Mouse (Mus musculus) C2C12 (cell line): Measurements from ENCODE around the gene Tnfrsf13b. TPM values are rescaled to one million over a fixed set of nuclear protein-coding genes. Genes with fewer than 3 reads are reported as not detected.

Experiments used
- H3K27me3 ChIP-seq: one replicate; pipeline ENCODE4 v1.6.1; 2011; ENCODE audit not compliant: control insufficient read depth, insufficient read depth, insufficient read length
- H3K36me3 ChIP-seq: one replicate; pipeline ENCODE4 v1.6.1; 2011; ENCODE audit not compliant: control insufficient read depth, insufficient read depth
- H3K4me3 ChIP-seq: one replicate; pipeline ENCODE4 v1.5.1; 2011; ENCODE audit warnings: mild to moderate bottlenecking, control low read depth; ENCODE audit not compliant: poor library complexity, insufficient read depth, severe bottlenecking
- H3K79me2 ChIP-seq: one replicate; pipeline ENCODE4 v1.6.1; 2011; ENCODE audit not compliant: control insufficient read depth, insufficient read depth
- H3K79me3 ChIP-seq: one replicate; pipeline ENCODE4 v1.6.1; 2011; ENCODE audit warnings: low read depth, control low read depth
- H3ac ChIP-seq: one replicate; pipeline ENCODE3; 2011; ENCODE audit warnings: low read depth; ENCODE audit not compliant: control insufficient read depth, insufficient read length
- CEBPB ChIP-seq: IDR thresholded peaks from one replicate; pipeline ENCODE4 v1.6.1; 2011; ENCODE audit warnings: low read depth, mild to moderate bottlenecking, control low read depth, moderate library complexity
- CTCF ChIP-seq: IDR thresholded peaks from one replicate; pipeline ENCODE4 v1.5.1; 2011; ENCODE audit not compliant: control insufficient read depth, insufficient read depth, insufficient read length
- FOSL1 ChIP-seq: IDR thresholded peaks from one replicate; pipeline ENCODE4 v1.8.0; 2011; ENCODE audit warnings: mild to moderate bottlenecking, low read length; ENCODE audit not compliant: poor library complexity, insufficient read depth, severe bottlenecking
- MAX ChIP-seq: IDR thresholded peaks from one replicate; pipeline ENCODE4 v1.6.1; 2011; ENCODE audit warnings: mild to moderate bottlenecking, control low read depth
- MYOD1 ChIP-seq: IDR thresholded peaks from one replicate; pipeline ENCODE4 v1.6.1; 2011; ENCODE audit warnings: low read depth; ENCODE audit not compliant: control insufficient read depth, insufficient read length
- MYOG ChIP-seq: IDR thresholded peaks from one replicate; pipeline ENCODE4 v1.6.1; 2011; ENCODE audit not compliant: control insufficient read depth, insufficient read length; ENCODE audit errors: extremely low read depth
- USF1 ChIP-seq: IDR thresholded peaks from one replicate; pipeline ENCODE4 v1.6.1; 2011; ENCODE audit warnings: low read depth, mild to moderate bottlenecking, control low read depth, moderate library complexity
- polyA plus RNA-seq: library from polyadenylated mRNA; unstranded; fragments of >200 nt; fragmentation: generic; extraction: Trizol; gene quantifications from one replicate; pipeline ENCODE4 v1.2.1, GENCODE M21; 2012; ENCODE audit warnings: missing spikeins

The Tnfrsf13b gene
- polyA plus RNA-seq, 1 experiment, result not detected

GRCm38 (mm10) chr11:61111472-61111871 is 15.1 kb upstream of the Tnfrsf13b start:
- Histone ChIP-seq H3K4me3 (no peak overlapping the region), H3K79me3 (no peaks in the 10 kb centered on the region), H3K27me3 (peaks cover 12% of the 10 kb centered on the region), H3ac (no peak overlapping the region), H3K36me3 (no peaks in the 10 kb centered on the region), H3K79me2 (no peaks in the 10 kb centered on the region)
- TF ChIP-seq USF1 (no peak), MAX (no peak), CTCF (no peak), MYOD1 (no peak), FOSL1 (no peak), MYOG (no peak), CEBPB (no peak)

GRCm38 (mm10) chr11:61112323-61112995 is 14.1 kb upstream of the Tnfrsf13b start:
- Histone ChIP-seq H3K27me3 (peaks cover 12% of the 10 kb centered on the region), H3K36me3 (no peaks in the 10 kb centered on the region), H3K79me3 (no peaks in the 10 kb centered on the region), H3K4me3 (no peak overlapping the region), H3K79me2 (no peaks in the 10 kb centered on the region), H3ac (no peak overlapping the region)
- TF ChIP-seq FOSL1 (no peak), MAX (no peak), CTCF (no peak), MYOG (no peak), CEBPB (no peak), MYOD1 (no peak), USF1 (no peak)

DNA sequence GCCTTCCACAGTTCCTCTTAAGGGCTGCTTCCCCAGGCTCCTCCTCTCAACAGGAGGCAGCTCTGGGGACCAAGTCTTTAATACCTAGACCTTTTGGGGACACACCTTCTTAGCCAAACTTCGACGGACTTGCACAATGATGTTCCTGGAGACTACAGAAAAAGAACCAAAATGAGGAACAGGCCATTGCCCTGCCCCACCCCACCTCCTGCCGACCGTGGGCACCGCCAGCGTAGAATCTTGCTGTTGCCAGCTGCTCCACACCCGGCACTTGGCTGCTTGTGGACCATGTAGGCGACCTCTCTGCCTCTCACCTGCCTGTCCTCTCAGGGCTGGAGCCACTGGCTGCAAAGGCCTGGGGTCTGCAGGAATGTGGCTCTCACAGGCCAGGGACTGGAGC is 10.3 kb upstream of the Tnfrsf13b start:
- H3K36me3 ChIP-seq, result no peaks in the 10 kb centered on the region
- H3K27me3 ChIP-seq, result no peaks in the 10 kb centered on the region

DNA sequence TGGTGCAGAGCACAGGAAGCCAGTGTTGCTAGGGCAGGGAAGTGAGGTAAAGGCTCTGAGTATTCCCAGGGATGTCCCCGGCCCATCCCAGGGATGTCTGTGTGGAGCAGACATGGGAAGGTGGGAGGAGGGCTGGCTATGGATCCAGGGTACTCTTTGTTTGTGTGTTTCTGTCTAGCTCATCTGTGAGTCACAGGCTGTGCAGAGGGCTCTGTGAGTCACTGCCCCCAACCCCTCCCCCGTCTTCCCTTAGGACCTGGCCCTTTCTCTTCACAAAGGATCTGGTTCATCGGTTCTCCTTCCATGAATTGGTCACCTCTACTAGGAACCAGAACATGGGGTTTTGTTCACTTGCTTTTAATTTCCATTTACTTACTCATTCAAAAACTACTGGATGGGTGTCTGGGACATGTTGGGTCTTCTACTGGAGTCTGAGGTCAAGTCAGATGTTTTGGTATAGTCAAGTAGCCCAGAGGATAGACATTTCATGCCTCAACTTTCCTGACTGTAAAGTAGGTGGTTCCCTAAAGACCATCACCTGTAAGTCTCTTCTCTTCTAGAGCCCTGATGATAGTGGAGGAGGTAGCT is 6.5 kb upstream of the Tnfrsf13b start:
- H3K79me3 ChIP-seq, result no peaks in the 10 kb centered on the region
- no peaks in the 10 kb centered on the region for H3K36me3 ChIP-seq
- no peaks in the 10 kb centered on the region for H3K79me2 ChIP-seq
- TF ChIP-seq CEBPB (no peak), MYOD1 (no peak), FOSL1 (peak; percentile 59)
- no peak overlapping the region for H3ac ChIP-seq
- H3K27me3 ChIP-seq, result no peaks in the 10 kb centered on the region
- H3K4me3 ChIP-seq, result no peak overlapping the region

More for the DNA sequence above, 10.3 kb upstream of the Tnfrsf13b start:
- Histone ChIP-seq H3ac (no peak overlapping the region), H3K79me2 (no peaks in the 10 kb centered on the region), H3K79me3 (no peaks in the 10 kb centered on the region), H3K4me3 (no peak overlapping the region)
- TF ChIP-seq CTCF, result no peak
- no peak for TF ChIP-seq FOSL1

DNA sequence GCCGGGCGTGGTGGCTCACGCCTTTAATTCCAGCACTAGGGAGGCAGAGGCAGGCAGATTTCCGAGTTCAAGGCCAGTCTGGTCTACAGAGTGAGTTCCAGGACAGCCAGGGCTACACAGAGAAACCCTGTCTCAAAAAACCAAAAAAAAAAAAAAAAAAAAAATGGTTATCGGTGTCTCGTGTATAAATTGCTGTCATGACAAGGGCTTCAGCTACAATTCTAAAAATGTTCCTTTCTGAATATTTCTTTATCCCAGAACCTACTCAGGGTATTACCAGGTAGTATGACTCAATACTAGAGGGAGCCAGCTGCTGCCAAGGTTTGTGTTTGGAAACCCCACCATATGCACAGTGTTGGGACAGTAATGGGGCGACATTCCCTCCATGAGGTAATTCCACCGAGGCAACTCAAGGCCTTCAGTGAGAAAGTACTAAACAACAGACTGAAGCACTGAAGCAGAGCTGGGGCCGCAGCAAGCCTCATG is 4.2 kb upstream of the Tnfrsf13b start:
- TF ChIP-seq FOSL1 (no peak), MAX (no peak), CEBPB (no peak), MYOG (no peak), USF1 (no peak), MYOD1 (no peak), CTCF (no peak)
- H3K4me3 ChIP-seq, result no peak overlapping the region

GRCm38 (mm10) chr11:61122769-61123288 is 3.7 kb upstream of the Tnfrsf13b start:
- H3ac ChIP-seq, result no peak overlapping the region
- H3K4me3 ChIP-seq, result no peak overlapping the region

More for the DNA sequence above, 4.2 kb upstream of the Tnfrsf13b start:
- Histone ChIP-seq H3K79me2 (no peaks in the 10 kb centered on the region), H3K27me3 (no peaks in the 10 kb centered on the region), H3K36me3 (no peaks in the 10 kb centered on the region), H3K79me3 (no peaks in the 10 kb centered on the region), H3ac (no peak overlapping the region)

More at GRCm38 (mm10) chr11:61122769-61123288, 3.7 kb upstream of the Tnfrsf13b start:
- Histone ChIP-seq H3K79me2 (no peaks in the 10 kb centered on the region), H3K36me3 (no peaks in the 10 kb centered on the region), H3K79me3 (no peaks in the 10 kb centered on the region), H3K27me3 (no peaks in the 10 kb centered on the region)
- TF ChIP-seq MAX (no peak), CTCF (no peak), FOSL1 (no peak), CEBPB (no peak), MYOG (no peak), MYOD1 (no peak), USF1 (no peak)
